Mouse (Mus musculus) stomach, postnatal 0 days (tissue): ENCODE measurements around the gene Ip6k2.

ENCODE experiments used
- CTCF ChIP-seq: IDR thresholded peaks from 2 replicates; pipeline ENCODE4 v1.5.1; 2016; ENCODE audit warnings: antibody characterized with exemption, low read depth, mild to moderate bottlenecking, moderate library complexity
- EP300 ChIP-seq: optimal IDR thresholded peaks from 2 replicates; pipeline ENCODE3; 2016; ENCODE audit warnings: antibody characterized with exemption

GRCm38 (mm10) chr9:108764971-108765370 lies 18.6 kb upstream of the Ip6k2 start:
- TF ChIP-seq EP300 (no peak), CTCF (no peak)
